Mouse (Mus musculus) mesoderm, embryonic 11.5 days (tissue): Measurements from ENCODE around the gene Eif5a.
"Not testable (repeated sequence)": the region's sequence is repeated elsewhere in the genome, so short reads cannot be mapped to it uniquely, and the experiment has no call there.

Source experiments
- DNase-seq: peaks from one replicate; pipeline ENCODE4 v3.0.0-alpha.2; 2012; ENCODE audit warnings: low read depth, low spot score

Gene Eif5a

GRCm38 (mm10) chr11:69922012-69922756 is 426 bp upstream of the Eif5a start:
- DNase-seq, result no peak

- DNase-seq, result peak; percentile 62
Measured at GRCm38 (mm10) chr11:69920266-69921031, 1.3 kb downstream of the Eif5a start.

- DNase-seq, result peak; percentile 61
Measured at GRCm38 (mm10) chr11:69919661-69920265, 2.0 kb downstream of the Eif5a start.

GRCm38 (mm10) chr11:69919053-69919452 is 2.7 kb downstream of the Eif5a start:
- DNase-seq, result no peak

GRCm38 (mm10) chr11:69918118-69918517 is 3.6 kb downstream of the Eif5a start:
- no peak for DNase-seq

- no peak for DNase-seq
Measured at GRCm38 (mm10) chr11:69917379-69917948, 4.3 kb downstream of the Eif5a start.

- DNase-seq, result not testable (repeated sequence)
Measured at GRCm38 (mm10) chr11:69916652-69917378, 4.9 kb downstream of the Eif5a start.

- no peak for DNase-seq
Measured at GRCm38 (mm10) chr11:69915667-69916627, 5.8 kb downstream of the Eif5a start.

GRCm38 (mm10) chr11:69914917-69915430 is 6.8 kb downstream of the Eif5a start:
- DNase-seq, result no peak

- no peak for DNase-seq
Measured at GRCm38 (mm10) chr11:69914372-69914764, 7.4 kb downstream of the Eif5a start.

GRCm38 (mm10) chr11:69913554-69914371 is 8.0 kb downstream of the Eif5a start, which contains the start of gene Gps2:
TSS of gene Gps2 (plus strand) at chr11:69913888.
- DNase-seq, result peak; percentile 96

- DNase-seq, result no peak
Measured at GRCm38 (mm10) chr11:69912716-69913530, 8.8 kb downstream of the Eif5a start.

GRCm38 (mm10) chr11:69911701-69912100 is 10.1 kb downstream of the Eif5a start:
- no peak for DNase-seq

- no peak for DNase-seq
Measured at GRCm38 (mm10) chr11:69910781-69911560, 10.8 kb downstream of the Eif5a start.

- DNase-seq, result no peak
Measured at GRCm38 (mm10) chr11:69910177-69910576, 11.6 kb downstream of the Eif5a start.

- DNase-seq, result no peak
Measured at GRCm38 (mm10) chr11:69909174-69909573, 12.6 kb downstream of the Eif5a start.

- no peak for DNase-seq
Measured at GRCm38 (mm10) chr11:69908645-69909044, 13.1 kb downstream of the Eif5a start.
